Mouse (Mus musculus) inflammation-experienced regulatory T-cells, adult 16 weeks (primary cell): ENCODE measurements around the gene Olfr167. TPM values are rescaled to one million over a fixed set of nuclear protein-coding genes. Genes with fewer than 3 reads are reported as not detected.

Experiments used
- polyA plus RNA-seq: library from polyadenylated mRNA; unstranded; fragments of 100-300 nt; shearing (Covaris generic); gene quantifications from one replicate; pipeline ENCODE4 v1.2.1, GENCODE M21; 2017

Olfr167 gene
- not detected for polyA plus RNA-seq

DNA sequence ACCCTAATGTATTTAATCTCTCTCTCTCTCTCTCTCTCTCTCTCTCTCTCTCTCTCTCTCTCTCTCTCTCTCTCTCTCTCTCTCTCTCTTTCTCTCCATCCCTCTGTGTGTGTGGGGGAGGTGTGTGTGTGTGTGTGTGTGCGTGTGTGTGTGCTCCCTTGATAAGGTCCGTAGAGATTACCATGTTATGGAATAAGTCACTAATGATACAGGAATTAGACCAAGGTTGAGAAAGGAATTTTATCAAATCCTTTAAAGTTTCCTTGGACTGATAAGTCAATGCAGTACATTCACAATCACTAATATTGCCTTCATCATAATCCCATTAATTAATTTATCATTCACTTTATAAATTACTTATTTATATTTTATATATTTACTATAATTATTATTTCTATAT is at the start of gene Olfr167:
Gene Olfr167, minus strand, starts transcription at position 101 of the 400 bp plus-strand sequence.

GRCm38 (mm10) chr16:19571709-19572108 is 49.6 kb upstream of the Olfr167 start, which contains the start of gene Olfr169:
Olfr169 (minus strand) TSS chr16:19571809.

DNA sequence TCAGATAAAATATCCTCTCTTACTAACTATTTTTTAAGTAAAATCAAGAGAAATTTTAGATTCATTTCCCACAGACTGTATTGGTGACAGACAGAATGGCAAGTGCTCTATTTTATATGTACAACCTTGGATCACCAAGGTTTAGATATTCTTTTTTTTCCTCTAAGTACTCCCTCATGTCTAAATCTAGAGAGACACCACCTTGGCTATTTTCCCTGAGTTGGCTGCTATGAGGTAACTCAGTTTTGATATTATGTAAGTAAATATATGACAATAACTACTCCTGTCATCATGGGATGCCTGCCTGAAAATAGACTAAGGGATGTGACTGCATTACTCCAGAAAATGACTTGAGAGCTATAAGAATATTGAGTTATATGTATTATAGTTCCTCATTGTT is 13.4 kb upstream of the Olfr167 start, which contains the start of gene Olfr168:
Gene Olfr168, minus strand, starts transcription at position 101 of the 400 bp plus-strand sequence.

GRCm38 (mm10) chr16:19483394-19483793 is 38.7 kb downstream of the Olfr167 start, which contains the start of gene Olfr166:
Olfr166 (plus strand) TSS chr16:19483694.

Other genes starting within 250 kb of the Olfr167 start
- gene Olfr164, start 208.2 kb downstream of the Olfr167 start, polyA plus RNA-seq, result 0.10 TPM
- gene Olfr165, start 99.1 kb downstream of the Olfr167 start, polyA plus RNA-seq, result not detected
- not detected for gene Olfr166, start 38.6 kb downstream of the Olfr167 start, polyA plus RNA-seq
- not detected for gene Olfr168, start 13.3 kb upstream of the Olfr167 start, polyA plus RNA-seq
- gene Olfr169, start 49.5 kb upstream of the Olfr167 start, polyA plus RNA-seq, result not detected
- gene Olfr170, start 89.6 kb upstream of the Olfr167 start, polyA plus RNA-seq, result not detected
- not detected for gene Olfr171, start 107.7 kb upstream of the Olfr167 start, polyA plus RNA-seq
- not detected for gene Lamp3, start 184.1 kb upstream of the Olfr167 start, polyA plus RNA-seq
- gene B3gnt5, start 237.9 kb upstream of the Olfr167 start, polyA plus RNA-seq, result 20.7 TPM